Mouse (Mus musculus) brain, embryonic 14.5 days (tissue): ENCODE results near the gene Iqcj. TPM values are rescaled to one million over a fixed set of nuclear protein-coding genes. Genes with fewer than 3 reads are reported as not detected.

Source experiments
- DNase-seq: peaks from one replicate; pipeline ENCODE4 v3.0.0-alpha.2; 2011; ENCODE audit warnings: low read depth
- CTCF ChIP-seq: fragments of 200-500 bp; IDR thresholded peaks from 2 replicates; pipeline ENCODE4 v1.5.1; 2012; ENCODE audit warnings: inconsistent platforms, mild to moderate bottlenecking, moderate library complexity, borderline replicate concordance; ENCODE audit not compliant: insufficient read depth, insufficient read length; ENCODE audit errors: extremely low read depth
- POLR2A ChIP-seq: fragments of 200-500 bp; IDR thresholded peaks from 2 replicates; pipeline ENCODE4 v1.6.1; 2012; ENCODE audit warnings: mild to moderate bottlenecking, inconsistent platforms, borderline replicate concordance; ENCODE audit not compliant: poor library complexity, insufficient read depth, insufficient read length, severe bottlenecking; ENCODE audit errors: extremely low read depth
- polyA plus RNA-seq: library from polyadenylated mRNA; depleted of rRNA; stranded (reverse); fragments of >200 nt; gene quantifications from 2 replicates; pipeline ENCODE4 v1.2.3, GENCODE M21; 2012; rRNA removed

Iqcj gene
- polyA plus RNA-seq, 1 experiment = 0.77 TPM

- DNase-seq = peak; percentile 50
- no peak for TF ChIP-seq POLR2A
- TF ChIP-seq CTCF = no peak
These were observed 209.3 kb downstream of the Iqcj start for GRCm38 (mm10) chr3:68101343-68101742.

GRCm38 (mm10) chr3:68105081-68105685, 213.2 kb downstream of the Iqcj start:
- TF ChIP-seq POLR2A (no peak), CTCF (no peak)
- peak; percentile 59 for DNase-seq

Other genes with a start within 250 kb of the Iqcj start
- 5.4 and 7.6 TPM in 2 replicates for gene Iqschfp, start within 50 bp of the Iqcj start, polyA plus RNA-seq
- 80.3 and 80.7 TPM in 2 replicates for gene Schip1, start 172.6 kb downstream of the Iqcj start, polyA plus RNA-seq